Mouse (Mus musculus) forebrain, embryonic 13.5 days (tissue): ENCODE results near the gene Llcfc1. TPM values are rescaled to one million over a fixed set of nuclear protein-coding genes. Genes with fewer than 3 reads are reported as not detected.

Experiments used
- ATAC-seq: fragments of 200-750 bp; cut with Nextera tagmentation; 2 replicates; pipeline ENCODE4 v1.8.0; 2017
- H3K27ac ChIP-seq: fragments of 300-500 bp; sonication (generic); 2 replicates; pipeline ENCODE4 v1.5.1; 2015; ENCODE audit warnings: inconsistent platforms, mild to moderate bottlenecking, moderate library complexity
- H3K27me3 ChIP-seq: fragments of 300-500 bp; sonication (generic); 2 replicates; pipeline ENCODE4 v1.6.1; 2015; ENCODE audit warnings: mild to moderate bottlenecking, inconsistent platforms
- H3K36me3 ChIP-seq: fragments of 300-500 bp; sonication (generic); 2 replicates; pipeline ENCODE4 v1.6.1; 2015; ENCODE audit warnings: mild to moderate bottlenecking, inconsistent platforms; ENCODE audit not compliant: poor library complexity, severe bottlenecking
- H3K4me1 ChIP-seq: fragments of 300-500 bp; sonication (generic); 2 replicates; pipeline ENCODE4 v1.6.1; 2015; ENCODE audit warnings: inconsistent platforms
- H3K4me2 ChIP-seq: fragments of 300-500 bp; sonication (generic); 2 replicates; pipeline ENCODE4 v1.6.1; 2015; ENCODE audit warnings: inconsistent platforms, mild to moderate bottlenecking, moderate library complexity
- H3K4me3 ChIP-seq: fragments of 300-500 bp; sonication (generic); 2 replicates; pipeline ENCODE4 v1.5.1; 2015; ENCODE audit warnings: mild to moderate bottlenecking, inconsistent platforms
- H3K9ac ChIP-seq: fragments of 300-500 bp; sonication (generic); 2 replicates; pipeline ENCODE4 v1.6.1; 2015; ENCODE audit warnings: mild to moderate bottlenecking, inconsistent platforms
- H3K9me3 ChIP-seq: fragments of 300-500 bp; sonication (generic); replicated peaks from 2 replicates; pipeline ENCODE4 v1.6.1; 2016; ENCODE audit warnings: inconsistent platforms
- WGBS: fragments of 180-500 bp; shearing (Covaris S2); methylation state at CpG from one replicate; pipeline ENCODE4 v1.1.7; 2015; 5-methylcytosine and 5-hydroxymethylcytosine counted together
- polyA plus RNA-seq: library from polyadenylated mRNA; unstranded; fragments of >200 nt; fragmentation: Nextera tagmentation; extraction: Ambion mirVana; gene quantifications from 2 replicates; pipeline ENCODE4 v1.2.1, GENCODE M21; 2015

Gene Llcfc1
- polyA plus RNA-seq: not detected in 2 replicates

DNA sequence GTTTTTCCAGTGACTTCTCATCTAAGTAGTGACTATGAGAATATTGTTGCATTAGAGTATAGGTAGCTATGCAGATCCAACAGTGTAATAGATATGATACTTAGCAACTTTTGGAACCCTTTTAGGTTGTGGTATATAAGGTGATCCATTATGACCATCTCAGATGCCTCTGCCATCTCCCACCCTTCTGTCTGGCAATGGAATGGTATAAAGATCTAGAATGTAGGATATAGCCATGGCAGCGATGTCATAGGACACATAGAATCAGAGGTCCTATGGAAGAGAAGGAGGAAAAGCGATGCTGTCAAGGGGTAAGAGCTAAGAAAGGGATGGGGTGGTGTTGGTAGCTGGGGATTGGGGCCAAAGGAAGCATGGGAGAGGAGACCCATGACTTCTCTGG, at the start of gene Llcfc1:
TSS of gene Llcfc1 (plus strand) at position 301 of the 400 bp plus-strand sequence.
- Histone ChIP-seq H3K4me3 (no peak within 1 kb of the TSS), H3K4me1 (no peaks in the 10 kb centered on the region), H3K27me3 (no peaks in the 10 kb centered on the region), H3K9ac (no peak within 1 kb of the TSS), H3K36me3 (no peaks in the 10 kb centered on the region), H3K27ac (no peak within 1 kb of the TSS), H3K9me3 (no peaks in the 10 kb centered on the region), H3K4me2 (no peak within 1 kb of the TSS)
- ATAC-seq: no peak
- 88% methylated on average over 2 of the region's 2 CpGs for WGBS

DNA sequence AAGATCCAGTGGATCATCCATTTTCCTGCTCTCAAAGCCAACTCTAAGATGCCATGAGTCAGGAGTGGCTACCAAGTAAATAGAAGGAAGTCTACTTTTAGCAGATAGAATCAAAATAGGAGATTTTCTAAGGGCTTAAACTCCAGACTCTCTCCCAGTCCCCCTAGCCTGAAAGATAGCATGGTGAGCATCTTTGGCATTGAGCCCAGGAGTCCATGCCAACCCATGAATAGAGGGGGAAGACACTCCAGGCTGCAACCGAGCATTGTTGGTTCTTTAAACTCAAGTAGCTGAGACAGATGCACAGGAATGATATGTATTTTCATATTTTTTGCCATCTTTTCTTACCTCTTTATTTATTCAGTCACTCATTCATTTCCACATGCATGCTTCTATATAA, 49.0 kb upstream of the Llcfc1 start:
- Histone ChIP-seq H3K9me3 (no peaks in the 10 kb centered on the region), H3K4me1 (0 out of 2 replicates have a peak, but pooled peaks cover 3% of the 10 kb centered on the region), H3K4me3 (no peak overlapping the region), H3K4me2 (no peak overlapping the region), H3K27me3 (no peaks in the 10 kb centered on the region), H3K9ac (no peak overlapping the region), H3K36me3 (no peaks in the 10 kb centered on the region), H3K27ac (no peak overlapping the region)
- WGBS: 65% methylated on average over 1 of the region's 1 CpGs
- ATAC-seq: no peak

DNA sequence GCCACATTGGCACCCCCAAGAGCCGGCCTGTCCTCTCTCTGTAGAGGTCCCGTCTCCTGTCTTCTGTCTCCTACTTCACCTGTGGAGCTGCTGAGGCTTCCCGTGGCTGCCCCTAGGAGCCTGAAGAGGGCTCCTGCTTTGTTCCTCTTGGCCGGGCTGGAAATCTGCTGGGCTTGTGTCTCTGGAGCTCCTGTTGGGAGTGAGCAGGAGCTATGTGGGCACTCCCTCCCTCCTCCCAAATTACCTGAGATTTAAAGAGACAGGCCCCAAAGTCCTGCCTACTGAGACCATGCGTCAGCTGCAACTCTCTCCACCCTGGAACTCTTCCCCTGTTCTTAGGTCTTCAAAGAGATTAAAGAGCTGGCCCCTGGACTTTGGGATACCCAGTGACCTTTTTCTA, 48.1 kb upstream of the Llcfc1 start, which contains the start of gene Trpv6:
TSS of gene Trpv6 (minus strand) at position 228 of the 400 bp plus-strand sequence.
- 22% methylated on average over 5 of the region's 5 CpGs for WGBS
- Histone ChIP-seq H3K9me3 (no peaks in the 10 kb centered on the region), H3K27ac (no peak within 1 kb of the TSS), H3K27me3 (no peaks in the 10 kb centered on the region), H3K4me2 (no peak within 1 kb of the TSS), H3K9ac (no peak within 1 kb of the TSS), H3K36me3 (no peaks in the 10 kb centered on the region), H3K4me3 (no peak within 1 kb of the TSS), H3K4me1 (0 out of 2 replicates have a peak, but pooled peaks cover 3% of the 10 kb centered on the region)
- ATAC-seq: no peak

DNA sequence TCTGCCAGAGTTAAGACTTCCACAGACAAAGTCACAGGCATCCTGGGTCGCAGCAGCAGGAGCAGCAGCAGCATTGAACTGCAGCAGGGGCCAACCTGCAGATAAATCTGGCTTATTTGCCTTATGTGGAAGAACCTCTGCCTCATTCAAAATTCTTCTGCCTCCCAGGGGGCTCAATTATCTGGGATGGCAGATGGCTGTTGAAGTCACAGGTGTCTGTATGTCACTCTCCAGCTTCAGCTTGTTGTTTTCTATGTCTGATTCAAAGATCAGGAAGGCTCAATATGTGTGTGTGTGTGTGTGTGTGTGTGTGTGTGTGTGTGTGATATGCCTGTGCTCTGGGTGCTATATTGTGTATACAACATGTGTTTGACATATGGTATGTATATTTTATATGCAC, 46.8 kb upstream of the Llcfc1 start:
- no peak overlapping the region for H3K27ac ChIP-seq
- H3K4me1 ChIP-seq: 0 out of 2 replicates have a peak, but pooled peaks cover 3% of the 10 kb centered on the region
- ATAC-seq: peak; percentile 48
- H3K27me3 ChIP-seq: no peaks in the 10 kb centered on the region
- no peaks in the 10 kb centered on the region for H3K9me3 ChIP-seq
- H3K9ac ChIP-seq: no peak overlapping the region
- WGBS: 22% methylated on average over 1 of the region's 1 CpGs
- no peaks in the 10 kb centered on the region for H3K36me3 ChIP-seq
- no peak overlapping the region for H3K4me2 ChIP-seq
- no peak overlapping the region for H3K4me3 ChIP-seq

DNA sequence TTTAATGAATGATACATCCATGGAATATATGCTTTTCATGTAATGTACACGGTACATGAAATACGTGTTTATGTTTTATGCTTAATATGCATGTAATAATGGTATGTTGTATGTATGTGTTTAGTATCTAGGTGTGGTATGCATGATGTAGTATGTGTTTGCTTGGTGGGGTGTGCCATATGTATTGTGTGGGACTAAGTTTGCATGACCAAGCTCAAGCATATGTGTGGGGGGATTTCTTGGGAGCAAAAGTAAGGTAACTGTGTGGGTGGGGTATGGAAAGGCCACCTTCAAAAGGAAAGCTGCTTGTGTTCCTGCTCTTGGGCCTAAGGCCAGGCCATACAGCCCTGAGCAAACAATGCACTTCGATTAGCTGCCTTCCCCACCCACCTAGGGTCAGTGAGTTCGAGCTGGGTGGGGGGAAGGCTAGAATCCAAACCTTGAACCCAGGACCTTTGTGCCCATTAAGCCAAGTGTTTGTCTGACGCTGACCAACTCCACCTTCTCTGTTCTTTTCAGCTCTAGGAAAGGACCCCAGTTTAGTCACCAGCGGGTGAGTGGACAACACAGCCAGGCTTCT, 46.2 kb upstream of the Llcfc1 start:
- no peak for ATAC-seq
- Histone ChIP-seq H3K4me3 (no peak overlapping the region), H3K27ac (no peak overlapping the region), H3K27me3 (no peaks in the 10 kb centered on the region), H3K4me2 (no peak overlapping the region), H3K9ac (no peak overlapping the region), H3K36me3 (no peaks in the 10 kb centered on the region), H3K4me1 (0 out of 2 replicates have a peak, but pooled peaks cover 3% of the 10 kb centered on the region), H3K9me3 (no peaks in the 10 kb centered on the region)
- WGBS: 76% methylated on average over 6 of the region's 6 CpGs

DNA sequence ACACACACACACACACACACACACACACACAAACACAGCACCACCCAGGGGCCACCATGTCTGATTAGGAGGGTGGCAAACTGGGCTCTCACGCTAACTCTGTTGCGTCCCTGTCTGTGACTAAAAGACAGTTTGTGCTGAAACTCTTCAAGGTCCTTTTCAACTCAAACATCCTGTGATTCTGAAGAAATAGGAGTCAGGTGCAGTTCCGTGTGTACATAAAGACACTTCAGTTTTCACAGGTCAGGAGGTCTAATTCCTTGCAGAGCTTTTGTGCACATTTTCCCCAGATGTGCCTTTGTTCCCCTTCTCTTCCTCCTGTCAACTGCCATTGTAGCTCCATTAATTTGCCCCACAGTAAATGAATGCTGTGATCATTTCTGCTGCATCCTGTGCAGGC, 43.8 kb upstream of the Llcfc1 start:
- 74% methylated on average over 3 of the region's 3 CpGs for WGBS

DNA sequence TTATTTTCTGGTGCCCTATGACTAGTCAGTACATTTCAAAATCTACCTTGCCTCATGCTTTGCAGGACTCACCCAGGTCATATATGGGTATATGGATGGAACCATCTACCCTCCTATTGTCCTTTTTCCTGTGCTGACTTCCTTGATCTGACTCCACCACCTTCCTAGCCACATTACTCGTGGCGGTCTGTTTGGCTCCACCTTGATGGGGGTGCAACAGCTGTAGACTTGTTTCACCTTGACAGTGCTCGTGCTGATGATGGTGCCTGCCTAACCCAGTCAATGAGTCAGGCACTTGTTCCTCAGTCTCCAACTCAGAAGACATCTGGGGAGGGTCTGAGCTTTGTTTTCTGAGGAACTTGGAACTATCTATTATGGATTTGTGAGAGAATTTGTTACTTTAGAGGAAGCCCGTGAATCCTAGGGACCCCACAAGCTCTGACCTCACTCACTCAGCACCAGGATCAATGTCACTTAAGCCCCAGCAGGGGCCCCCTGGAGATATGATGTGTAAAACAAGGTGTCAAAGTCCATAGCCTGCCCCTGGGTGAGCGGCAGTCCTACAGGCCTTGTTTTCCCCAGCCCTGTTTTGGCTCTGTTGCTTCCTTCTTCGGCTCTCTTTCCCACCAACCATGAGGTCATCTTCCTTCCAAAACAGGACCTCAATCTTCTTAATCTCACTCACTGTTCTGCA, 42.9 kb upstream of the Llcfc1 start:
- no peak for ATAC-seq
- no peak overlapping the region for H3K9ac ChIP-seq
- WGBS: 86% methylated on average over 6 of the region's 6 CpGs

More for the DNA sequence above, 43.8 kb upstream of the Llcfc1 start:
- Histone ChIP-seq H3K9me3 (no peaks in the 10 kb centered on the region), H3K9ac (no peak overlapping the region), H3K27ac (no peak overlapping the region), H3K4me3 (no peak overlapping the region), H3K36me3 (no peaks in the 10 kb centered on the region), H3K4me2 (no peak overlapping the region), H3K4me1 (no peaks in the 10 kb centered on the region), H3K27me3 (no peaks in the 10 kb centered on the region)
- ATAC-seq: no peak

DNA sequence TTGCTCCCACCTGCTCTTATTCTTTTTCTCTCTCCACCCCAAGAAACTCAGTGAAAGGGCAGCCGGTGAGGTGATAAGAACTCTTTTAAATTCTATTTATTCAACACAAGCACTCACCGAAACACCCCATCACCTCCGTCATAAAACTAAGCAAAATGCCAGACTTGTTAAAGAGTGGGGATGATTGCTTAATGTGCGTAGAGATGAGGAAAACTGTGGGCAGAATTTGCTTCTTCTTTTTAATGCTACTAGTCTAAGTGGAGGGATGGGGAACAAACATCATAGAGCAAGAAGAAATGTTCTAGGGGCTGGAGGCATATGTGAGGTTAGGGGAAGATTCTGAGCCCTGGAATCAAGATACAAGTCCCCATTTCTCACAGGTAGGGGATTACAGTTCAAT, 41.5 kb upstream of the Llcfc1 start:
- Histone ChIP-seq H3K9me3 (no peaks in the 10 kb centered on the region), H3K27ac (no peak overlapping the region), H3K4me2 (no peak overlapping the region), H3K4me3 (no peak overlapping the region), H3K27me3 (no peaks in the 10 kb centered on the region), H3K4me1 (no peaks in the 10 kb centered on the region), H3K9ac (no peak overlapping the region), H3K36me3 (no peaks in the 10 kb centered on the region)
- 90% methylated on average over 4 of the region's 4 CpGs for WGBS
- ATAC-seq: no peak

More for the DNA sequence above, 42.9 kb upstream of the Llcfc1 start:
- Histone ChIP-seq H3K9me3 (no peaks in the 10 kb centered on the region), H3K36me3 (no peaks in the 10 kb centered on the region), H3K4me2 (no peak overlapping the region), H3K27me3 (no peaks in the 10 kb centered on the region), H3K27ac (no peak overlapping the region), H3K4me3 (no peak overlapping the region), H3K4me1 (no peaks in the 10 kb centered on the region)

DNA sequence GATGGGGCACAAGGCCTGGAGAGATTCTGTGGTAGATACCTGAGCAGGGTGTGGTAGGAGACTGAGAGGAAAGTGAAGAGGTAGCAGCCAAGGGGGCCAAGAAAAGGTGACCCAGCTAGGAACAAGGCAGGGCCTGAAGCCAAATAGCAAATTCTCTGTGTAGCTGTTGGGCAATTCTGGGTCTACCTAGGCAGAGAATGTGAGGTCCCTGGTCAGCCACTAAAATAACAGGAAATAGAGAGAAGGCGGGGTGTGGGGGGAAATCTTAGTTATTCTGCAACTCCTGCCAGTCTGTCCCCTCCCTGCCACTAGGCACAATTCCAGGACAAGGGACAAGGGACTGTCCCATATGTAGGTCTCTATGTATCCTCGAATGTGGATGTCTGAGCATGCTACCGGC, 41.0 kb upstream of the Llcfc1 start:
- no peak for ATAC-seq
- H3K4me2 ChIP-seq: no peak overlapping the region
- H3K4me1 ChIP-seq: no peaks in the 10 kb centered on the region
- H3K36me3 ChIP-seq: no peaks in the 10 kb centered on the region
- no peaks in the 10 kb centered on the region for H3K27me3 ChIP-seq
- 96% methylated on average over 3 of the region's 3 CpGs for WGBS
- H3K9ac ChIP-seq: no peak overlapping the region
- H3K4me3 ChIP-seq: no peak overlapping the region
- no peaks in the 10 kb centered on the region for H3K9me3 ChIP-seq
- H3K27ac ChIP-seq: no peak overlapping the region

DNA sequence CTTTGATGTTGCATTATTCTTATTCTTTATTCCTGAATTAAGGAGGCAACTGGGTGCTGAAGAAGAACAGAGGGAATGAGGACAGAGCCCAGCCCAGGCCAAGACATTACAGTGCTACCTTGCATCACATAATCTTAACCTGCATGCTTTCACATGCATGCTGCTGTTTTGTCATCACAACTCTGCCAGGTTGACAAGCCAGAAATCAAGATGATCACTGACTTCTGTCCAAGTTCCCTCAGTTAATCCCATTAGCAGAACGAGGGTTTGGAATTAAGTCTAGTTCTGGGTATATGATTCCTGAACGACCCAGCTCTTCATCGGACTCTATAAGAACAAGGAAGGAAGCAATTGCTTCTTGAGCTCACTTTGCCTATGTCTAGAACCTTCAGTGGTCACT, 38.0 kb upstream of the Llcfc1 start:
- ATAC-seq: no peak
- Histone ChIP-seq H3K27ac (no peak overlapping the region), H3K4me1 (no peaks in the 10 kb centered on the region), H3K4me3 (no peak overlapping the region), H3K9me3 (no peaks in the 10 kb centered on the region), H3K27me3 (no peaks in the 10 kb centered on the region), H3K9ac (no peak overlapping the region), H3K36me3 (no peaks in the 10 kb centered on the region), H3K4me2 (no peak overlapping the region)
- WGBS: 82% methylated on average over 3 of the region's 3 CpGs

DNA sequence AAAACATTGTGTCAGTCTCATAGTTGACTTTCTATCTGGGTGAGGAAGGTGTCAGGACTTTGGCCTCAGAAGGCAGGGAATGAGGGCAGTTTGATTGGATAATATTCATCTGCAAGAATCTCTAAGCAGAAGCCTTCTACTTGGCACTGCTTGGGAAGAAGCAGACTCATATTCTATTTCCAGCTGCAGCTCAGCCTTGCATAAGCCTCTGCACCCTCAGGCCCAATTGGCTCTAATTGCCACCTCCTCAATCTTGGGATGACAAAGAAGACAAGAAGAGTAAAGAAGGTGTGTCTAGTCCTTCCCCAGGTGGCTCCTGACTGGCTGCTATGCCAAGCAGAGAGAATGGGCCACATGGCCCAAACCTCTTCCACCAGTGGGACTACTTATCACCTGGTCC, 37.6 kb upstream of the Llcfc1 start:
- no peaks in the 10 kb centered on the region for H3K27me3 ChIP-seq
- H3K36me3 ChIP-seq: no peaks in the 10 kb centered on the region
- H3K9me3 ChIP-seq: no peaks in the 10 kb centered on the region
- no peak for ATAC-seq
- H3K4me2 ChIP-seq: no peak overlapping the region
- H3K4me1 ChIP-seq: no peaks in the 10 kb centered on the region
- no peak overlapping the region for H3K9ac ChIP-seq
- H3K27ac ChIP-seq: no peak overlapping the region
- H3K4me3 ChIP-seq: no peak overlapping the region

DNA sequence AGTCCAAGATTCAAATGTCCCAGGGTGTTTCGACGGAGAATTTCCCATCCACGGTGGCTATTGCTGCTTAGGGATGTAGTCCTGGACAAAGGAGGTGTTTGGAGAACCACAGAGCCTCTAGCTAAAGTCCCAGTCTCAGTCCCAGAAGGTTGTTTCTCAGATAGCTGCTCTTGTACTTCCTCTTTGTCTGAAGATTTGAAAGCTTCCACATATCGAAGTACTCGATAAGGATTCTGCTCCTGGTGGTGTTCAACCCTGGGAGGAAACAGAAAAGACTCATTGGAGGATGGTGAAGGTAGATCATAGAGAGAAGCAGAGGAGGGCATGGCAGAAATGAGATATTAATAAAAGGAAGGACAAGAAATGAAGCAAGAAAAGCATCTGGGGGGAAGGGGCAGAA, 31.1 kb upstream of the Llcfc1 start:
- no peak overlapping the region for H3K4me3 ChIP-seq
- WGBS: 95% methylated on average over 5 of the region's 5 CpGs
- no peak for ATAC-seq
- H3K9ac ChIP-seq: no peak overlapping the region
- no peaks in the 10 kb centered on the region for H3K36me3 ChIP-seq
- no peak overlapping the region for H3K27ac ChIP-seq
- no peak overlapping the region for H3K4me2 ChIP-seq
- H3K27me3 ChIP-seq: no peaks in the 10 kb centered on the region
- H3K9me3 ChIP-seq: no peaks in the 10 kb centered on the region
- no peaks in the 10 kb centered on the region for H3K4me1 ChIP-seq

DNA sequence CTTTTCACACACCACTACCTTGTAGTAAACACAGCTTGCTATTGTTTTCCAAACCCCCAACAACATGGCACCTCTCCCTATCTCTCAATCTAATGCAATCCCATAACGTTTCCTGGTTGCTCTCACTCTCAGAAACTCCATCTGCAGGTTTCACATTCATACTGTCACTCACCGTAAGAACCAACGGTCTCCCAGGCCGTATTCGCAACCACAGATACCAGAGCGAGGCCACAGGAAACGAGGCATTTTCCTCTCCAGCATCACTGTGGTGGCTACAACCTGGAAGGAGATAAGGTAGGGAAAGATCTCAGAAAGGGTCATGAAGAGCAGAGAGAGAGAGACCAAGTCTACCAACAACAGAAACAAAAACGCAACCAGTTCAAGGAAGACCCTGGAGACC, 29.6 kb upstream of the Llcfc1 start:
- Histone ChIP-seq H3K4me3 (no peak overlapping the region), H3K27me3 (no peaks in the 10 kb centered on the region), H3K4me2 (no peak overlapping the region), H3K4me1 (no peaks in the 10 kb centered on the region), H3K36me3 (no peaks in the 10 kb centered on the region), H3K27ac (no peak overlapping the region), H3K9ac (no peak overlapping the region), H3K9me3 (no peaks in the 10 kb centered on the region)
- WGBS: 90% methylated on average over 8 of the region's 8 CpGs
- no peak for ATAC-seq
